Mouse (Mus musculus): ENCODE data around the gene Gm20388. TPM values are rescaled to one million over a fixed set of nuclear protein-coding genes. Genes with fewer than 3 reads are reported as not detected.

Gm20388 gene
- polyA plus RNA-seq, 1 experiment from 2014 or later = not detected

DNA sequence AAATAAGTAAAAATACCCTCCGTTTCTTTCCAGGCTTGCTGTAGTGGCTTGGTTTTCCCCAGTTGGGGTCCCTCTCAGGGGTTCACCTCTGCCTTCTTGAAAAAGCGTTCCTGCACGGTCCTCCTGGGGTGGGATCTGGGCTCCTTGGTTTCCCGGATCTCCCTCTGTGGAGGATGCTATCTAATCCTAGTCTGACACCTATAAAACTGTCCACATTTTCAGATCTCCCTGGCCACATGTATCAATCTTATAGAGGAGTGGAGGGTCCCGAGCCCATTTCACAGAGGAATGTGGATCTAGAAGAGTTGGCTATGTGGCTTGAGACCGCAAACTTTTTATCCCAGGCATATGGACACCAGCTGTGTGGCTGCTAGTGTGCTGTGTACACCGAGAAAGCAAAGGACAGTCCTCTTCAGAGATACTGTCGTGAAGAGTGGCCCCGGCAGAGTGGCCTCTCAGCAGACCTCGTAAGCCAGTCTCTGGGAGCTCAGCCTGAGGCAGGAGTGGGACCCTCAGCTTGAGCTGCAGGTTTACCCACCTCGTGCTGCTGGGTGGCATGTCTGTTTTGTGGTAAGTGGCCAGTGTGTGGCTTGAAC is 2768.8 kb downstream of the Gm20388 start:
- Histone ChIP-seq H3K9ac (no peak overlapping the region; the same call in 1 of the 2 replicates), H3K4me2 (peak overlapping the region; percentile 98), H3K27ac (no peak overlapping the region), H3K4me3 (peak overlapping the region; percentile 71), H3K4me1 (peaks cover 47% of the 10 kb centered on the region), H3K9me3 (no peaks in the 10 kb centered on the region), H3K27me3 (peaks cover 84% of the 10 kb centered on the region), H3K36me3 (no peaks in the 10 kb centered on the region)
- ATAC-seq (ENCODE audit: insufficient number of reproducible peaks, insufficient read depth, low FRiP score, low TSS enrichment, low read depth) = no peak
- 18% methylated on average over 11 of the region's 11 CpGs for WGBS

DNA sequence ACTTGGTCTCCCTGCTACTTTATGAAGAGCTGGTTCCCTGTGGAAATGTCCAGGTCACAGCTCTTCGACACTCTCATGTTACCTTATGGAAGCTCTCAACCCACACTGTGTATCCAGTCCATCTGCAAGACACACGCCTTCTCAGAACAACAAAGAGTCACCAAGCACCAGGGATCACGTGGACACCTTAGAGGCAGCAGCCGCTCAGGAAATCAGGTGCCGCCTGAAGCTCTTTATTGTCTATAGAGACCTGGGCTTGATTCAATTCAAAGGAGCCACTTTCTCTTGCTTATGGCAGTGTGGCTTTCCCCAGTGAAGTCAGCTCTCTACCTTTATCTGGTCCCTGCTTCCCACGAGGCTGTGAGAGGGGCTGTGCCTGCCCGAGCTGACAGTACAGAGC is 2769.5 kb downstream of the Gm20388 start:
- 26% methylated on average over 7 of the region's 7 CpGs for WGBS

DNA sequence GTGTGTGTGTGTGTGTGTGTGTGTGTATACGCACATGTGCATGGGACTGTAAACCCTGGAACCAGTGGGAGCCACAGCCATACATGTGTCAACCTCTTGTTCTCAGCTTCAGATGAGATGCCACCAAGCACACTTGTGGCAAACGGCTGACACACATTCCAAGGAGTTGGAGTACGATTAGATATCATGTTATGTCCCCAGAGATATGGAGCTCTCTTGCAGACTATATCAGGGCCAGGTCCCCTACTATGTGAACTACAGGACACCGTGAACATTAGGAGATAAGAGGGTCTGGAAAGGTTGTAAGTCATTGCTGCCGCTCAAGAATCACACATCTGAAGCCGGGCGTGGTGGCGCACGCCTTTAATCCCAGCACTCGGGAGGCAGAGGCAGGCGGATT is 2772.2 kb downstream of the Gm20388 start:
- H3K27ac ChIP-seq = no peak overlapping the region
- 85% methylated on average over 11 of the region's 11 CpGs for WGBS
- H3K9ac ChIP-seq = no peak overlapping the region
- H3K4me3 ChIP-seq = no peak overlapping the region
- no peak for ATAC-seq (ENCODE audit: insufficient number of reproducible peaks, insufficient read depth, low FRiP score, low TSS enrichment, low read depth)
- H3K4me2 ChIP-seq = no peak overlapping the region
- H3K4me1 ChIP-seq = peaks cover 24% of the 10 kb centered on the region
- no peaks in the 10 kb centered on the region for H3K9me3 ChIP-seq
- peaks cover 59% of the 10 kb centered on the region for H3K27me3 ChIP-seq
- no peaks in the 10 kb centered on the region for H3K36me3 ChIP-seq

More for the DNA sequence above, 2769.5 kb downstream of the Gm20388 start:
- no peak for ATAC-seq (ENCODE audit: insufficient number of reproducible peaks, insufficient read depth, low FRiP score, low TSS enrichment, low read depth)
- Histone ChIP-seq H3K4me1 (peaks cover 47% of the 10 kb centered on the region), H3K36me3 (no peaks in the 10 kb centered on the region), H3K4me2 (no peak overlapping the region), H3K9ac (no peak overlapping the region), H3K9me3 (no peaks in the 10 kb centered on the region), H3K4me3 (no peak overlapping the region), H3K27ac (no peak overlapping the region), H3K27me3 (peaks cover 79% of the 10 kb centered on the region)

- no peak for ATAC-seq (ENCODE audit: insufficient number of reproducible peaks, insufficient read depth, low FRiP score, low TSS enrichment, low read depth)
- Histone ChIP-seq H3K36me3 (no peaks in the 10 kb centered on the region), H3K9me3 (no peaks in the 10 kb centered on the region), H3K4me1 (peaks cover 2% of the 10 kb centered on the region; the same call in 1 of the 2 replicates), H3K27me3 (peaks cover 38% of the 10 kb centered on the region), H3K4me3 (no peak overlapping the region), H3K4me2 (no peak overlapping the region), H3K9ac (no peak overlapping the region), H3K27ac (no peak overlapping the region)
- whole genome bisulfite sequencing = 79% methylated on average over 19 of the region's 19 CpGs
Observed at GRCm38 (mm10) chr8:122685097-122685861, 2774.6 kb downstream of the Gm20388 start.

GRCm38 (mm10) chr8:122686879-122687278 is 2776.2 kb downstream of the Gm20388 start:
- Histone ChIP-seq H3K36me3 (no peaks in the 10 kb centered on the region), H3K9ac (no peak overlapping the region), H3K4me2 (no peak overlapping the region), H3K4me1 (no peaks in the 10 kb centered on the region), H3K27ac (no peak overlapping the region), H3K4me3 (no peak overlapping the region), H3K9me3 (no peaks in the 10 kb centered on the region), H3K27me3 (peaks cover 24% of the 10 kb centered on the region)
- ATAC-seq (ENCODE audit: insufficient number of reproducible peaks, insufficient read depth, low FRiP score, low TSS enrichment, low read depth) = no peak
- WGBS = 69% methylated on average over 9 of the region's 9 CpGs

- peaks cover 13% of the 10 kb centered on the region for H3K27me3 ChIP-seq
Observed at GRCm38 (mm10) chr8:122689315-122689714, 2778.7 kb downstream of the Gm20388 start.

DNA sequence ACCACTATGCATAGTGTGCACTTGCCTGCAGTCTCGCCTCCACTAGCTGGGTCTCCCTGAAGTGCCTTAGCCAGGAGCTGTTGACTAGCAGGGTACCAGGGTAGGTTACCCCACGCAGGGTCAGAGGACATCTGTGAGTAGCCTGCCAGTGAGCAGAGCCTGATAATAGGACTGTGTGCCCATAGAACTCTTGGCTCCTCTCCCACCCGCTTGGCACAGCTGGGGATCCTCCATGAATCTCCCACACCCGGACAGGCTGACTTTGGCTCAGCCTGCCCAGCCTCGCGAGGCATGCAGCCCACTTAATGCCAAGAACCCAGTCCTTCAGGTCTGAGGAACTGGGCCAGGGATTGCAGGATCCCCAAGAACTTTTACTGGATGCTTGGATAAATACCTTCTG is 2780.4 kb downstream of the Gm20388 start:
- WGBS = 79% methylated on average over 6 of the region's 6 CpGs
- ATAC-seq (ENCODE audit: insufficient number of reproducible peaks, insufficient read depth, low FRiP score, low TSS enrichment, low read depth) = no peak
- Histone ChIP-seq H3K4me1 (no peaks in the 10 kb centered on the region), H3K27ac (no peak overlapping the region), H3K9ac (no peak overlapping the region), H3K27me3 (peaks cover 4% of the 10 kb centered on the region; the same call in 1 of the 2 replicates), H3K4me3 (no peak overlapping the region), H3K36me3 (no peaks in the 10 kb centered on the region), H3K9me3 (no peaks in the 10 kb centered on the region), H3K4me2 (no peak overlapping the region)

More at GRCm38 (mm10) chr8:122689315-122689714, 2778.7 kb downstream of the Gm20388 start:
- no peaks in the 10 kb centered on the region for H3K36me3 ChIP-seq
- no peak for ATAC-seq (ENCODE audit: insufficient number of reproducible peaks, insufficient read depth, low FRiP score, low TSS enrichment, low read depth)
- H3K27ac ChIP-seq = no peak overlapping the region
- H3K4me2 ChIP-seq = no peak overlapping the region
- WGBS = 72% methylated on average over 1 of the region's 1 CpGs
- no peak overlapping the region for H3K9ac ChIP-seq
- no peaks in the 10 kb centered on the region for H3K4me1 ChIP-seq
- H3K9me3 ChIP-seq = no peaks in the 10 kb centered on the region
- H3K4me3 ChIP-seq = no peak overlapping the region

DNA sequence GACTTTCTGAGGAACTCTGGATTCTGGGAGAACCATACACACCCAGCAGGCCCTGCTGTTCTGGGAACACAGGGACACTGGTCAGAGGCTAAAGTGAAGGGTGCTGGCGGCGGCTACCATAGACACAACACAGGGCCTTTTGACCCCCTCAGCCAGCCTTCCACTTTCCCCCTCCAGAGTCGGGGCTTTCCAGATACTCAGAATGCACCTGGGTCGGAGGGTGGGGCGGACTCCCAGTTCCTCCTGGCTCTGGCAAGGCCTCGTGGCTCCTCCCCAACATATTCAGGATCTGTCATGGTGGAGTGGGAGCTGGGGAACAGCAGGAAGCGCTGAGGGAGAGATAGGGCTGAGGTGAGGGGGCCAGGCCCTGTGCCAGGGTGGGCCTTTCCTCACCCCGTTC is 2781.5 kb downstream of the Gm20388 start:
- no peak overlapping the region for H3K4me3 ChIP-seq
- H3K36me3 ChIP-seq = no peaks in the 10 kb centered on the region
- no peaks in the 10 kb centered on the region for H3K4me1 ChIP-seq
- no peak overlapping the region for H3K9ac ChIP-seq
- 75% methylated on average over 8 of the region's 8 CpGs for WGBS
- no peak overlapping the region for H3K4me2 ChIP-seq
- H3K27ac ChIP-seq = no peak overlapping the region
- H3K27me3 ChIP-seq = peaks cover 4% of the 10 kb centered on the region; the same call in 1 of the 2 replicates
- no peak for ATAC-seq (ENCODE audit: insufficient number of reproducible peaks, insufficient read depth, low FRiP score, low TSS enrichment, low read depth)
- no peaks in the 10 kb centered on the region for H3K9me3 ChIP-seq

DNA sequence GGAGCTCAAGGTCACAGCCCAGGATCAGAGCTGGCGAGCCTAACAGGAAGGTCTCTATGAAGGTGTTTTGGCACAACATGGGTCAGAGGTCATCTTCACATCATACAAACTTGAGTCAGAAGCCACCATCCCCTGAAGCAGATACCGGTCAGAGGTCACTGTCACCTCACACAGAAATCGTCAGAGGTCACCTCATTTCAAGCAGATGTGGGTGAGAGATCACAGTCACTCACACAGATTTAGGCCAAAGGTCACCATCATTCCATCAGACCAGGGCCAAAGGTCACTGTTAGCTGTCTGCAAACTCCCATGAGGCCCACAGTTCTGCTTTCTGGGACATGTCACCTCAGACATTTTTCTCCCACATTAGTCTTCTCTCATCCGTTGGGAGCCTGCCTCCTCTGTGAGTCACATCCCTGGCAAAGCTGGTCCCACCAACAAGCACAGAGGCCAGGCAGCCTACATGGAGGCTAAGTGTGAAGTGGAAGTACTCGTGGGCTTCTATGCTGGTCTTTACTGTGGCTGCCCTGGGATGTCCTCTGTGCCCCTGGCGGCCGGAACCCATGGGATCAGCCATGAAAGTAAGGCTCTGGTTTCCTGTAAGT is 2784.9 kb downstream of the Gm20388 start:
- Histone ChIP-seq H3K27ac (no peak overlapping the region), H3K27me3 (no peaks in the 10 kb centered on the region), H3K36me3 (no peaks in the 10 kb centered on the region), H3K4me1 (0 out of 2 replicates have a peak, but pooled peaks cover 3% of the 10 kb centered on the region), H3K9ac (0 out of 2 replicates have a peak overlapping the region, but pooled peaks have one; percentile 27), H3K4me2 (no peak overlapping the region), H3K9me3 (no peaks in the 10 kb centered on the region), H3K4me3 (no peak overlapping the region)
- 45% methylated on average over 7 of the region's 7 CpGs for WGBS
- no peak for ATAC-seq (ENCODE audit: insufficient number of reproducible peaks, insufficient read depth, low FRiP score, low TSS enrichment, low read depth)

DNA sequence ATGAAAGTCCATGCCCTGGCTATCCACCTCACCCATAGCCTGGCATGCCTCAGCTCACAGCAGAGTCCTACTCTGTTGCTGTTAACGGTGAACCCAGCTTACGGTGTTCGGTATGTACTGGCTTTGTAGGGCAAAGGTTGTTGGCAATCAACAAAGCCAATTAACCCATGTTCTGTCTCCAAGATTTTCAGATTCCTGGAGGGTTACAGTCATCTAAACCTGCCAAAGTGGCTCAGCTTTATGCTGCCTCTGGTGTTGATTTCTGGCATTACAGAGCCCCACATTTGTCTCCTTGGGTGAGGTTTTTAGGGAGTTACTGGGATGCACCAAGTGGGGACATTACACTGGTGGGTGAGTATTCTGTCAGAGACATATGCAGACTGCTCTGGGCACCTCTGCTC is 2786.5 kb downstream of the Gm20388 start:
- no peak overlapping the region for H3K4me2 ChIP-seq
- H3K4me1 ChIP-seq = 0 out of 2 replicates have a peak, but pooled peaks cover 3% of the 10 kb centered on the region
- no peak for ATAC-seq (ENCODE audit: insufficient number of reproducible peaks, insufficient read depth, low FRiP score, low TSS enrichment, low read depth)
- H3K9ac ChIP-seq = no peak overlapping the region
- no peaks in the 10 kb centered on the region for H3K9me3 ChIP-seq
- H3K27ac ChIP-seq = no peak overlapping the region
- WGBS = 77% methylated on average over 3 of the region's 3 CpGs
- H3K27me3 ChIP-seq = no peaks in the 10 kb centered on the region; the same call in 1 of the 2 replicates
- H3K4me3 ChIP-seq = no peak overlapping the region
- H3K36me3 ChIP-seq = no peaks in the 10 kb centered on the region

GRCm38 (mm10) chr8:122697586-122697985 is 2786.9 kb downstream of the Gm20388 start:
- 77% methylated on average over 6 of the region's 6 CpGs for WGBS
- no peak for ATAC-seq (ENCODE audit: insufficient number of reproducible peaks, insufficient read depth, low FRiP score, low TSS enrichment, low read depth)
- 0 out of 2 replicates have a peak, but pooled peaks cover 3% of the 10 kb centered on the region for H3K4me1 ChIP-seq
- H3K36me3 ChIP-seq = no peaks in the 10 kb centered on the region
- H3K4me3 ChIP-seq = no peak overlapping the region
- H3K27ac ChIP-seq = no peak overlapping the region
- no peak overlapping the region for H3K4me2 ChIP-seq
- H3K9me3 ChIP-seq = no peaks in the 10 kb centered on the region
- H3K27me3 ChIP-seq = no peaks in the 10 kb centered on the region; the same call in 1 of the 2 replicates
- H3K9ac ChIP-seq = no peak overlapping the region
